Mouse (Mus musculus) G1E (cell line): Measurements from ENCODE around the gene Cdkn3.

Experiments used
- CTCF ChIP-seq: IDR thresholded peaks from 2 replicates; pipeline ENCODE4 v1.5.1; 2012; ENCODE audit warnings: low read depth, low read length, inconsistent platforms, mixed read lengths
- GATA1 ChIP-seq: IDR thresholded peaks from 2 replicates; pipeline ENCODE4 v1.6.1; 2012; ENCODE audit warnings: borderline replicate concordance, low read length, inconsistent platforms, mixed read lengths
- TAL1 ChIP-seq: conservative IDR thresholded peaks from 2 replicates; pipeline ENCODE4 v1.6.1; 2012; ENCODE audit warnings: low read depth, low read length, inconsistent platforms, mixed read lengths

DNA sequence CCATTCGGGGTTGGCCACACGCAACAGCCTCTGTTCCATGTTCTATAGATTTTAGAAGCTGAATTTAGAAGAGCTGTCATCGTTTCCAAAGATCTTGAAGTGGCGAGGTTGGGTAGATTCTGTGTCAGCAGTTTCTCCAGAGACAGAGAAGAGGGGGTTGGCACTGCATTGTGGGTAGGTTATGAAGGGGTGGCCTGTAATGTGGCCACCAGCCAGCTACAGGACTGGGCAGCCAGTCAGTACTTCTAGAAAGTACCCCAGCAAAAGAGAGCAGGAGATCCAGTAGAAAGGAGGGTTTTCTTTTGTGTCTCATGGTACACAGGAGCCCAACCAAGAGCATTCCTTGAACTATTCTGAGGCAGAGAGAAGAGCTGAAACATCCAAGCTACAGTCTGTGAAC lies 24.0 kb upstream of the Cdkn3 start:
- TF ChIP-seq TAL1 (no peak), CTCF (no peak), GATA1 (no peak)
